Mouse (Mus musculus): ENCODE measurements around the gene Tnxb. TPM values are rescaled to one million over a fixed set of nuclear protein-coding genes. Genes with fewer than 3 reads are reported as not detected.
"Not testable (repeated sequence)": the region's sequence is repeated elsewhere in the genome, so short reads cannot be mapped to it uniquely, and the experiment has no call there.

Gene Tnxb
- polyA plus RNA-seq, 1 experiment from 2014 or later = 0.27 TPM

GRCm38 (mm10) chr17:34727887-34728286 lies 57.6 kb downstream of the Tnxb start:
- no peak for ATAC-seq (ENCODE audit: low FRiP score, low read depth)
- Histone ChIP-seq H3K27me3 (no peaks in the 10 kb centered on the region), H3K4me3 (no peak overlapping the region), H3K36me3 (no peaks in the 10 kb centered on the region), H3K9me3 (no peaks in the 10 kb centered on the region), H3K9ac (no peak overlapping the region), H3K27ac (replicated peaks) (no peak overlapping the region), H3K4me1 (replicated peaks) (no peaks in the 10 kb centered on the region), H3K4me2 (no peak overlapping the region)
- 86% methylated on average over 2 of the region's 2 CpGs for WGBS

GRCm38 (mm10) chr17:34729155-34729554 lies 58.8 kb downstream of the Tnxb start:
- not testable (repeated sequence) for ATAC-seq (ENCODE audit: low FRiP score, low read depth); H3K27me3 ChIP-seq; H3K4me1 ChIP-seq (replicated peaks); H3K4me3 ChIP-seq; H3K4me2 ChIP-seq; H3K27ac ChIP-seq (replicated peaks); H3K36me3 ChIP-seq; H3K9me3 ChIP-seq; H3K9ac ChIP-seq
- 81% methylated on average over 11 of the region's 11 CpGs for WGBS

- not testable (repeated sequence) for H3K4me2 ChIP-seq; H3K4me3 ChIP-seq; H3K9ac ChIP-seq; H3K36me3 ChIP-seq; H3K27me3 ChIP-seq; H3K9me3 ChIP-seq; H3K4me1 ChIP-seq (replicated peaks); ATAC-seq (ENCODE audit: low FRiP score, low read depth); H3K27ac ChIP-seq (replicated peaks)
- WGBS = 88% methylated on average over 12 of the region's 12 CpGs
Measured at GRCm38 (mm10) chr17:34729779-34730553, 59.6 kb downstream of the Tnxb start.

- H3K27me3 ChIP-seq; H3K9ac ChIP-seq; ATAC-seq (ENCODE audit: low FRiP score, low read depth); H3K4me3 ChIP-seq; H3K4me1 ChIP-seq (replicated peaks); H3K4me2 ChIP-seq; H3K36me3 ChIP-seq; H3K9me3 ChIP-seq; H3K27ac ChIP-seq (replicated peaks): not testable (repeated sequence)
- WGBS = 83% methylated on average over 5 of the region's 5 CpGs
Measured at GRCm38 (mm10) chr17:34737466-34737865, 67.1 kb downstream of the Tnxb start.

- H3K36me3 ChIP-seq; H3K27ac ChIP-seq (replicated peaks); H3K4me2 ChIP-seq; H3K9me3 ChIP-seq; H3K27me3 ChIP-seq; H3K4me3 ChIP-seq; H3K9ac ChIP-seq; ATAC-seq (ENCODE audit: low FRiP score, low read depth); H3K4me1 ChIP-seq (replicated peaks): not testable (repeated sequence)
- WGBS = 85% methylated on average over 7 of the region's 7 CpGs
Measured at GRCm38 (mm10) chr17:34739708-34740107, 69.4 kb downstream of the Tnxb start.

GRCm38 (mm10) chr17:34740280-34740679 lies 69.9 kb downstream of the Tnxb start:
- 84% methylated on average over 4 of the region's 4 CpGs for WGBS
- Histone ChIP-seq H3K27me3 (no peaks in the 10 kb centered on the region), H3K4me1 (replicated peaks) (no peaks in the 10 kb centered on the region), H3K4me2 (no peak overlapping the region), H3K4me3 (no peak overlapping the region), H3K27ac (replicated peaks) (no peak overlapping the region), H3K36me3 (no peaks in the 10 kb centered on the region), H3K9me3 (no peaks in the 10 kb centered on the region), H3K9ac (no peak overlapping the region)
- ATAC-seq (ENCODE audit: low FRiP score, low read depth) = no peak

GRCm38 (mm10) chr17:34743719-34744118 lies 73.4 kb downstream of the Tnxb start, which contains the start of gene C4b:
TSS of gene C4b (minus strand) at chr17:34743882.
- Histone ChIP-seq H3K4me1 (replicated peaks) (no peaks in the 10 kb centered on the region), H3K4me3 (no peak within 1 kb of the TSS), H3K9me3 (no peaks in the 10 kb centered on the region), H3K36me3 (no peaks in the 10 kb centered on the region), H3K27ac (replicated peaks) (no peak within 1 kb of the TSS), H3K9ac (no peak within 1 kb of the TSS), H3K4me2 (no peak within 1 kb of the TSS), H3K27me3 (no peaks in the 10 kb centered on the region)
- 94% methylated on average over 7 of the region's 7 CpGs for WGBS
- ATAC-seq (ENCODE audit: low FRiP score, low read depth) = no peak

GRCm38 (mm10) chr17:34744206-34744605 lies 73.9 kb downstream of the Tnxb start:
- no peaks in the 10 kb centered on the region for H3K36me3 ChIP-seq
- H3K4me3 ChIP-seq = no peak overlapping the region
- no peaks in the 10 kb centered on the region for H3K4me1 ChIP-seq (replicated peaks)
- no peak overlapping the region for H3K27ac ChIP-seq (replicated peaks)
- H3K27me3 ChIP-seq = no peaks in the 10 kb centered on the region
- WGBS = 84% methylated on average over 6 of the region's 6 CpGs
- no peaks in the 10 kb centered on the region for H3K9me3 ChIP-seq
- no peak overlapping the region for H3K4me2 ChIP-seq
- no peak for ATAC-seq (ENCODE audit: low FRiP score, low read depth)
- no peak overlapping the region for H3K9ac ChIP-seq

GRCm38 (mm10) chr17:34744611-34745010 lies 74.3 kb downstream of the Tnxb start:
- H3K27me3 ChIP-seq; H3K4me1 ChIP-seq (replicated peaks); H3K9me3 ChIP-seq; ATAC-seq (ENCODE audit: low FRiP score, low read depth); H3K27ac ChIP-seq (replicated peaks); H3K4me2 ChIP-seq; H3K9ac ChIP-seq; H3K4me3 ChIP-seq; H3K36me3 ChIP-seq: not testable (repeated sequence)
- WGBS = 94% methylated on average over 6 of the region's 6 CpGs

- H3K27me3 ChIP-seq; H3K27ac ChIP-seq (replicated peaks); H3K4me3 ChIP-seq; H3K4me2 ChIP-seq; H3K9me3 ChIP-seq; ATAC-seq (ENCODE audit: low FRiP score, low read depth); H3K9ac ChIP-seq; H3K4me1 ChIP-seq (replicated peaks); H3K36me3 ChIP-seq: not testable (repeated sequence)
- 94% methylated on average over 4 of the region's 4 CpGs for WGBS
Measured at GRCm38 (mm10) chr17:34745166-34745565, 74.8 kb downstream of the Tnxb start.

- H3K27me3 ChIP-seq = no peaks in the 10 kb centered on the region
- no peak for ATAC-seq (ENCODE audit: low FRiP score, low read depth)
- H3K36me3 ChIP-seq = no peaks in the 10 kb centered on the region
- 86% methylated on average over 5 of the region's 5 CpGs for WGBS
- H3K27ac ChIP-seq (replicated peaks) = no peak overlapping the region
- no peaks in the 10 kb centered on the region for H3K9me3 ChIP-seq
- H3K4me1 ChIP-seq (replicated peaks) = no peaks in the 10 kb centered on the region
- H3K4me3 ChIP-seq = no peak overlapping the region
- H3K9ac ChIP-seq = no peak overlapping the region
- no peak overlapping the region for H3K4me2 ChIP-seq
Measured at GRCm38 (mm10) chr17:34746531-34746930, 76.2 kb downstream of the Tnxb start.

- Histone ChIP-seq H3K4me1 (replicated peaks) (no peaks in the 10 kb centered on the region), H3K9ac (no peak overlapping the region), H3K27me3 (no peaks in the 10 kb centered on the region), H3K4me3 (no peak overlapping the region), H3K36me3 (no peaks in the 10 kb centered on the region), H3K9me3 (no peaks in the 10 kb centered on the region), H3K27ac (replicated peaks) (no peak overlapping the region), H3K4me2 (no peak overlapping the region)
- no peak for ATAC-seq (ENCODE audit: low FRiP score, low read depth)
- 83% methylated on average over 3 of the region's 3 CpGs for WGBS
Measured at GRCm38 (mm10) chr17:34761471-34761870, 91.1 kb downstream of the Tnxb start.
